Mouse (Mus musculus) monocyte, adult 2 months (primary cell): ENCODE measurements at regions not wholly inside any gene's neighbourhood (a gene's known extent, or its start where the extent isn't known, plus 50 kb on each side); places are given as distances from the start of the nearest gene placed in this dataset.
A peak's percentile ranks its signal among the peaks of the same experiment; 100 is the strongest.

Experiments
- DNase-seq, 2 experiments: peaks; one replicate each; pipeline ENCODE4 v3.0.0; 2022; ENCODE audit warnings: low spot score in 2 of 2, low read depth in 1 of 2

- DNase-seq = no peak
Observed at GRCm38 (mm10) chr15:8582676-8583075, 62.9 kb upstream of the Gm2310 start.

- DNase-seq = no peak
Observed at GRCm38 (mm10) chr15:8581146-8581913, 61.6 kb upstream of the Gm2310 start.

GRCm38 (mm10) chr15:8580077-8580476, 60.3 kb upstream of the Gm2310 start:
- no peak for DNase-seq

GRCm38 (mm10) chr15:8577480-8577881, 57.7 kb upstream of the Gm2310 start:
- peak; percentile 5 to 26 for DNase-seq

- DNase-seq = no peak
Observed at GRCm38 (mm10) chr15:8576975-8577374, 57.2 kb upstream of the Gm2310 start.

GRCm38 (mm10) chr15:8569617-8570016, 49.9 kb upstream of the Gm2310 start:
- no peak for DNase-seq
